Mouse (Mus musculus) CH12.LX (cell line): ENCODE measurements around the gene Zc3h18. TPM values are rescaled to one million over a fixed set of nuclear protein-coding genes. Genes with fewer than 3 reads are reported as not detected.

Experiments used
- DNase-seq: peaks from one replicate; pipeline ENCODE4 v3.0.0-alpha.2; 2013; ENCODE audit errors: extremely low read depth
- H3K27ac ChIP-seq: 2 replicates; pipeline ENCODE4 v1.5.1; 2012; ENCODE audit warnings: low read depth, mild to moderate bottlenecking, control low read depth, moderate library complexity; ENCODE audit not compliant: insufficient read depth
- H3K27me3 ChIP-seq: replicated peaks from 2 replicates; pipeline ENCODE3; 2012; ENCODE audit warnings: inconsistent platforms
- H3K36me3 ChIP-seq, 2 experiments: replicated peaks in 1 of 2; 2 replicates each; pipeline versions ENCODE3 to v1.6.1; 2012; ENCODE audit warnings: inconsistent platforms in 1 of 2, low read length in 1 of 2, mild to moderate bottlenecking in 1 of 2, mixed read lengths in 1 of 2, moderate library complexity in 1 of 2; ENCODE audit not compliant: control insufficient read depth in 1 of 2, insufficient read depth in 1 of 2
- H3K4me1 ChIP-seq, 2 experiments: 2 replicates each; pipeline ENCODE4 v1.6.1; 2012; ENCODE audit warnings: inconsistent platforms in 1 of 2, moderate library complexity in 1 of 2; ENCODE audit not compliant: insufficient read depth in 2 of 2, control insufficient read depth in 1 of 2
- H3K4me2 ChIP-seq: 2 replicates; pipeline ENCODE4 v1.6.1; 2012; ENCODE audit warnings: low read depth, mild to moderate bottlenecking, control low read depth; ENCODE audit not compliant: poor library complexity, insufficient read depth, severe bottlenecking
- H3K4me3 ChIP-seq, 3 experiments: fragments of 150-350 bp in 1 of 3; sonication (generic) in 1 of 3; replicated peaks in 1 of 3; 2 replicates each; pipeline versions ENCODE3 to v1.5.1; 2011 to 2012; ENCODE audit warnings: low read depth in 2 of 3, low read length in 2 of 3, mild to moderate bottlenecking in 2 of 3, moderate library complexity in 2 of 3, control low read depth in 1 of 3, improper control_type of control experiment in 1 of 3, inconsistent platforms in 1 of 3, mixed read lengths in 1 of 3; ENCODE audit not compliant: poor library complexity in 1 of 3
- H3K79me2 ChIP-seq: replicated peaks from 2 replicates; pipeline ENCODE4 v1.6.1; 2012; ENCODE audit warnings: mild to moderate bottlenecking, moderate library complexity; ENCODE audit not compliant: control insufficient read depth, poor library complexity, insufficient read depth, severe bottlenecking; ENCODE audit errors: extremely low read depth
- H3K9ac ChIP-seq: 2 replicates; pipeline ENCODE4 v1.6.1; 2012; ENCODE audit warnings: low read depth, mild to moderate bottlenecking, control low read depth, moderate library complexity; ENCODE audit not compliant: insufficient read depth
- H3K9me3 ChIP-seq: replicated peaks from 2 replicates; pipeline ENCODE3; 2012; ENCODE audit warnings: low read length, inconsistent platforms, mixed read lengths
- BHLHE40 ChIP-seq: IDR thresholded peaks from 2 replicates; pipeline ENCODE4 v1.6.1; 2011; ENCODE audit warnings: mild to moderate bottlenecking, low read depth, low read length, improper control_type of control experiment
- CHD1 ChIP-seq: IDR thresholded peaks from 2 replicates; pipeline ENCODE4 v1.6.1; 2012; ENCODE audit warnings: low read depth, low read length, improper control_type of control experiment, inconsistent platforms
- CTCF ChIP-seq, 2 experiments: IDR thresholded peaks in 1 of 2; conservative IDR thresholded peaks in 1 of 2; 2 replicates each; pipeline ENCODE4 v1.5.1; 2011 to 2012; ENCODE audit warnings: low read depth in 2 of 2, low read length in 2 of 2, improper control_type of control experiment in 1 of 2, inconsistent platforms in 1 of 2, mild to moderate bottlenecking in 1 of 2, moderate library complexity in 1 of 2
- E2F4 ChIP-seq: IDR thresholded peaks from 2 replicates; pipeline ENCODE4 v1.6.1; 2011; ENCODE audit warnings: low read depth, low read length, improper control_type of control experiment; ENCODE audit not compliant: insufficient replicate concordance
- EP300 ChIP-seq: IDR thresholded peaks from 2 replicates; pipeline ENCODE4 v1.6.1; 2011; ENCODE audit warnings: low read length, improper control_type of control experiment
- GABPA ChIP-seq: IDR thresholded peaks from 2 replicates; pipeline ENCODE4 v1.6.1; 2012; ENCODE audit warnings: low read depth, low read length, improper control_type of control experiment, inconsistent platforms; ENCODE audit not compliant: insufficient replicate concordance
- IRF4 ChIP-seq: IDR thresholded peaks from 2 replicates; pipeline ENCODE4 v1.6.1; 2014; ENCODE audit warnings: low read depth, mild to moderate bottlenecking, inconsistent platforms, low read length, improper control_type of control experiment
- JUN ChIP-seq: IDR thresholded peaks from 2 replicates; pipeline ENCODE4 v1.6.1; 2011; ENCODE audit warnings: low read depth, mild to moderate bottlenecking, low read length, improper control_type of control experiment, moderate library complexity; ENCODE audit not compliant: insufficient read depth
- KAT2A ChIP-seq: IDR thresholded peaks from 2 replicates; pipeline ENCODE4 v1.6.1; 2012; ENCODE audit warnings: low read length, improper control_type of control experiment, inconsistent platforms; ENCODE audit not compliant: insufficient replicate concordance
- MAZ ChIP-seq: IDR thresholded peaks from 2 replicates; pipeline ENCODE4 v1.6.1; 2012; ENCODE audit warnings: low read depth, mild to moderate bottlenecking, inconsistent platforms, low read length, improper control_type of control experiment, moderate library complexity
- MXI1 ChIP-seq: IDR thresholded peaks from 2 replicates; pipeline ENCODE4 v1.6.1; 2011; ENCODE audit warnings: mild to moderate bottlenecking, low read depth, low read length, improper control_type of control experiment
- MYC ChIP-seq: IDR thresholded peaks from 2 replicates; pipeline ENCODE4 v1.6.1; 2011; ENCODE audit warnings: low read depth, mild to moderate bottlenecking, improper control_type of control experiment, low read length
- NRF1 ChIP-seq: IDR thresholded peaks from 2 replicates; pipeline ENCODE4 v1.6.1; 2014; ENCODE audit warnings: low read depth, mild to moderate bottlenecking, inconsistent platforms, low read length, improper control_type of control experiment, moderate library complexity
- PAX5 ChIP-seq: IDR thresholded peaks from 2 replicates; pipeline ENCODE4 v1.6.1; 2012; ENCODE audit warnings: low read length, inconsistent platforms, mixed read lengths
- POLR2A ChIP-seq: IDR thresholded peaks from 2 replicates; pipeline ENCODE4 v1.6.1; 2011; ENCODE audit warnings: low read depth, mild to moderate bottlenecking, improper control_type of control experiment, low read length
- POLR2AphosphoS2 ChIP-seq: IDR thresholded peaks from 2 replicates; pipeline ENCODE4 v1.6.1; 2011; ENCODE audit warnings: low read depth, low read length, improper control_type of control experiment
- RAD21 ChIP-seq: IDR thresholded peaks from 2 replicates; pipeline ENCODE4 v1.6.1; 2011; ENCODE audit warnings: low read depth, mild to moderate bottlenecking, low read length, improper control_type of control experiment, moderate library complexity
- RCOR1 ChIP-seq: conservative IDR thresholded peaks from 2 replicates; pipeline ENCODE4 v1.6.1; 2012; ENCODE audit warnings: low read depth, mild to moderate bottlenecking, inconsistent platforms, low read length, improper control_type of control experiment
- SIN3A ChIP-seq: IDR thresholded peaks from 2 replicates; pipeline ENCODE4 v1.6.1; 2012; ENCODE audit warnings: low read length, improper control_type of control experiment, inconsistent platforms
- TBP ChIP-seq: conservative IDR thresholded peaks from 2 replicates; pipeline ENCODE4 v1.6.1; 2011; ENCODE audit warnings: low read depth, low read length, improper control_type of control experiment
- TCF12 ChIP-seq: IDR thresholded peaks from 2 replicates; pipeline ENCODE4 v1.6.1; 2014; ENCODE audit warnings: low read depth, mild to moderate bottlenecking, inconsistent platforms, low read length, improper control_type of control experiment
- UBTF ChIP-seq: IDR thresholded peaks from 2 replicates; pipeline ENCODE4 v1.6.1; 2012; ENCODE audit warnings: low read depth, mild to moderate bottlenecking, inconsistent platforms, low read length, improper control_type of control experiment, moderate library complexity
- ZNF384 ChIP-seq: IDR thresholded peaks from 2 replicates; pipeline ENCODE4 v1.6.1; 2012; ENCODE audit warnings: low read depth, low read length, improper control_type of control experiment, inconsistent platforms
- dilution Hi-C: fragments of 300-500 bp; cut with MboI; formaldehyde crosslinking; loops from 2 replicates; pipeline ENCODE4 v1.14.3; 2020; ENCODE audit warnings: low sequenced_read_pairs; ENCODE audit not compliant: extremely low pct_unique_long_range_greater_than_20kb, extremely low pct_ligation_motif_present
- in situ Hi-C: fragments of 300-500 bp; cut with MboI; formaldehyde crosslinking; loops from 3 replicates; pipeline ENCODE4 v1.14.3; 2019; ENCODE audit warnings: low sequenced_read_pairs, low pct_ligation_motif_present, low pct_unique_long_range_greater_than_20kb, mixed read lengths
- polyA plus RNA-seq: library from polyadenylated mRNA; unstranded; fragments of >175 nt; gene quantifications from 2 replicates; pipeline ENCODE4 v1.2.1, GENCODE M21; 2012; ENCODE audit warnings: low read depth; ENCODE audit not compliant: insufficient read length
- total RNA-seq, 2 experiments: library from RNA; depleted of rRNA; stranded (reverse); fragments of 300-350 nt in 1 of 2; fragments of >200 nt in 1 of 2; gene quantifications; 2 replicates each; pipeline ENCODE4 v1.2.3; 2012 to 2014

Gene Zc3h18
- total and polyA plus RNA-seq, 3 experiments, result 34.6 to 83.0 (median 58.5) TPM

DNA sequence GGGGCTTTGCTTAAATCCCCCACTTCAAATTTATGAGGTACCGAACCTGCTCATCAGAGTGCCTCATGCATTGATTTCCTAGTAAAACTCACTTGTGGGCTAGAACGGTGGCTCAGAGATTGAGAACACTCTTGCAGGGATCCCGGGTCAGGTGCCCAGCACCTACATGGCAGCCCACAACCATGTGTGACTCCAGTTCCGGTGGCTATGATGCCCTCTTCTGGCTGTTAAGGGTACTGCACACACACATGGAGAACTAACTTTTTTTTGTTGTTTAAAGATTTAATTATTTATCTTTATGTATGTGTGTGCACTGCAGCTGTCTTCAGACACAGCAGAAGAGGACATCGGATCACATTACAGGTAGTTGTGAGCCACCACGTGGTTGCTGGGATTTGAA, 59.0 kb downstream of the Zc3h18 start:
- no peak for DNase-seq
- dilution Hi-C loops (no loop called here), in situ Hi-C loops (loop anchor here (25.0 kb wide), 1 partner anchor 848 kb away; the partner anchor contains the start of genes Fbxo31 and Map1lc3b)
- no peak overlapping the region for H3K9ac ChIP-seq
- no peak overlapping the region for H3K27ac ChIP-seq
- H3K4me1 ChIP-seq, result peaks cover 19 to 54% of the 10 kb centered on the region in 2 experiments
- H3K36me3 ChIP-seq, result peaks cover 41 to 72% of the 10 kb centered on the region in 2 experiments
- H3K4me2 ChIP-seq, result no peak overlapping the region
- H3K9me3 ChIP-seq, result peaks cover 11% of the 10 kb centered on the region
- peaks cover 18% of the 10 kb centered on the region for H3K79me2 ChIP-seq
- H3K4me3 ChIP-seq, result no peak overlapping the region
- no peaks in the 10 kb centered on the region for H3K27me3 ChIP-seq
- TF ChIP-seq CTCF (conservative IDR thresholded peaks at IDR 0.05 in 1 of 2, IDR thresholded peaks at IDR 0.05 in 1 of 2; ENCODE audit: low read depth in 2 of 2, low read length in 2 of 2) (peak; percentile 24 to 39; a peak in 3 of 4 replicates), ZNF384 (no peak)

DNA sequence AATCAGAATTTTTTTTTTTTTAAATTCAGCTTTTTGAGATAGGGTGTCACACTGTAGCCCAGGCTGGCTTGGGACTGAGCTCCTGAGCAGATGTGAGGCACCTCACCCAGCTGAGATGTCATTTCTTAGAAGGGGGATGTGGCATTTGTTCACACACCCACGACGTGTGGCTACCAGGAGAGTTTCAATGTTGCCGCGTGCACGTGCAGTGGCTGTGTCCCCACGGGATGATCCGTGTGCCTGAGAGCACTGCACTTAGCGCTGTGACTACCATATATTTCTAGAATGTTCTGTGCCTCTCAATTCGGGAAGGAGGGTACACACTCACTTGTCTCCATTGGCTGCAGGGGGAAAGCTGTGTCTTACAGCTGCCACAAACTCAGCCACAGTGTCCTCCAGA, 59.7 kb downstream of the Zc3h18 start:
- Histone ChIP-seq H3K9me3 (peaks cover 11% of the 10 kb centered on the region), H3K27me3 (no peaks in the 10 kb centered on the region), H3K79me2 (peaks cover 10% of the 10 kb centered on the region), H3K4me3 (no peak overlapping the region), H3K27ac (no peak overlapping the region), H3K4me2 (no peak overlapping the region), H3K9ac (no peak overlapping the region), H3K36me3 (peaks cover 41 to 71% of the 10 kb centered on the region in 2 experiments), H3K4me1 (peaks cover 14 to 54% of the 10 kb centered on the region in 2 experiments)
- DNase-seq, result no peak
- dilution Hi-C loops (no loop called here), in situ Hi-C loops (loop anchor here (25.0 kb wide), 1 partner anchor 849 kb away; the partner anchor contains the start of genes Fbxo31 and Map1lc3b)
- TF ChIP-seq KAT2A (no peak), BHLHE40 (peak; percentile 45; the same call in 1 of the 2 replicates), IRF4 (no peak), PAX5 (no peak), MXI1 (no peak)

DNA sequence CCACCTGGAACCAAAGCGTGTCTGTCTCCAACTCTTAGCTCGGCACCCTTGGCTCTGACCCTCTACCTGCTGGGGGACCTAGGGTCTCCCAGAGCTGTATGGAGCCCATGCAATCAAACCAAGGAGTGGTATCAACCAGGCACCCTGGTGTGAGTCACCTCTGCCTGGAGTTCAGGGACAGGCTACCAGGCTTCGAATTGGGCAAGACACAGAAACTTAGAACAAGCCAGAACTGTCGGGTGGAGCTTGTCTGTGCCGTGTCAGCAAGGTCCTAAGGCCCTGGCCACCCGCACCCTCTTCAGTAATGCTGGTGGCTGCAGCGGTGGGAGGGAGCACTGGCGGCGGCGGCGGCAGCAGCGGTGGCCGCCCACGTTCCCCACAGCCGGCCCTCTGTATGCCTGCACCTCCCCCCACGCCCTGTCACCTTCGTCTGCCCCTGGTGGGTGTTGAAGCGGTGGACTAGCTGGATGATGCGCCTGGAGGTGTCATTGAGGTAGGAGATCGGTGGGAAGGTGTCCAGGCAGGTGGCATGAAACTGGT, 60.2 kb downstream of the Zc3h18 start:
- Histone ChIP-seq H3K4me1 (peaks cover 14 to 57% of the 10 kb centered on the region in 2 experiments), H3K27ac (no peak overlapping the region), H3K27me3 (no peaks in the 10 kb centered on the region), H3K9me3 (peaks cover 11% of the 10 kb centered on the region), H3K4me3 (no peak overlapping the region), H3K9ac (no peak overlapping the region), H3K79me2 (peaks cover 5% of the 10 kb centered on the region)
- no peak for DNase-seq
- in situ Hi-C loops, result loop anchor here (25.0 kb wide), 1 partner anchor 849 kb away; the partner anchor contains the start of genes Fbxo31 and Map1lc3b
- TF ChIP-seq NRF1 (no peak), MAZ (no peak), RCOR1 (no peak), TBP (no peak), MYC (no peak), MXI1 (no peak), CHD1 (no peak), KAT2A (no peak), POLR2A (no peak), EP300 (no peak), TCF12 (no peak), BHLHE40 (no peak), UBTF (no peak), GABPA (no peak), JUN (no peak), SIN3A (no peak), POLR2AphosphoS2 (no peak), E2F4 (no peak), RAD21 (no peak)
- TF ChIP-seq, all 38 proteins: peak for 0
- Histone ChIP-seq H3K4me2 (no peak overlapping the region), H3K36me3 (peaks cover 41 to 74% of the 10 kb centered on the region in 2 experiments)
- dilution Hi-C loops, result no loop called here
